Mouse (Mus musculus): ENCODE results near the gene Ppil6. TPM values are rescaled to one million over a fixed set of nuclear protein-coding genes. Genes with fewer than 3 reads are reported as not detected.

The Ppil6 gene
- polyA plus RNA-seq, 1 experiment = 3.8 TPM

- H3K4me1 ChIP-seq (ENCODE audit: control insufficient read depth, insufficient read depth, low read length) = peaks cover 2% of the 10 kb centered on the region
- H3K27ac ChIP-seq (ENCODE audit: insufficient read depth, low read length) = no peak overlapping the region
- H3K4me3 ChIP-seq (ENCODE audit: low read depth, low read length) = no peak overlapping the region
- TF ChIP-seq EP300 (IDR thresholded peaks at IDR 0.05; ENCODE audit: insufficient read depth, low read depth, low read length) (no peak), POLR2A (IDR thresholded peaks at IDR 0.05; ENCODE audit: insufficient read depth, low read length) (no peak), CTCF (IDR thresholded peaks at IDR 0.05; ENCODE audit: low read depth, low read length) (no peak)
- H3K27me3 ChIP-seq (ENCODE audit: control insufficient read depth, insufficient read depth, low read length, poor library complexity, severe bottlenecking) = no peaks in the 10 kb centered on the region
- no peaks in the 10 kb centered on the region for H3K36me3 ChIP-seq (ENCODE audit: control insufficient read depth, insufficient read depth, low read length, poor library complexity, severe bottlenecking)
- H3K9ac ChIP-seq (ENCODE audit: low read depth, poor library complexity, severe bottlenecking) = no peak overlapping the region
- H3K9me3 ChIP-seq (replicated peaks; ENCODE audit: control insufficient read depth, insufficient read depth, low read length, poor library complexity, severe bottlenecking) = peaks cover 4% of the 10 kb centered on the region
Measured at GRCm38 (mm10) chr10:41546396-41547165, 56.3 kb downstream of the Ppil6 start.

- no peak for TF ChIP-seq POLR2A (IDR thresholded peaks at IDR 0.05; ENCODE audit: insufficient read depth, low read length)
- no peak for TF ChIP-seq CTCF (IDR thresholded peaks at IDR 0.05; ENCODE audit: low read depth, low read length)
- no peak for TF ChIP-seq EP300 (IDR thresholded peaks at IDR 0.05; ENCODE audit: insufficient read depth, low read depth, low read length)
- H3K27ac ChIP-seq (ENCODE audit: insufficient read depth, low read length) = no peak overlapping the region
- H3K9me3 ChIP-seq (replicated peaks; ENCODE audit: control insufficient read depth, insufficient read depth, low read length, poor library complexity, severe bottlenecking) = peaks cover 4% of the 10 kb centered on the region
Measured at GRCm38 (mm10) chr10:41550711-41551110, 60.5 kb downstream of the Ppil6 start.

GRCm38 (mm10) chr10:41552319-41552718, 62.1 kb downstream of the Ppil6 start:
- H3K27me3 ChIP-seq (ENCODE audit: control insufficient read depth, insufficient read depth, low read length, poor library complexity, severe bottlenecking) = no peaks in the 10 kb centered on the region
- H3K9ac ChIP-seq (ENCODE audit: low read depth, poor library complexity, severe bottlenecking) = no peak overlapping the region
- no peak overlapping the region for H3K4me3 ChIP-seq (ENCODE audit: low read depth, low read length)
- no peak for TF ChIP-seq CTCF (IDR thresholded peaks at IDR 0.05; ENCODE audit: low read depth, low read length)
- no peak for TF ChIP-seq EP300 (IDR thresholded peaks at IDR 0.05; ENCODE audit: insufficient read depth, low read depth, low read length)
- no peak for TF ChIP-seq POLR2A (IDR thresholded peaks at IDR 0.05; ENCODE audit: insufficient read depth, low read length)
- peaks cover 4% of the 10 kb centered on the region for H3K9me3 ChIP-seq (replicated peaks; ENCODE audit: control insufficient read depth, insufficient read depth, low read length, poor library complexity, severe bottlenecking)
- peaks cover 8% of the 10 kb centered on the region for H3K4me1 ChIP-seq (ENCODE audit: control insufficient read depth, insufficient read depth, low read length)
- no peaks in the 10 kb centered on the region for H3K36me3 ChIP-seq (ENCODE audit: control insufficient read depth, insufficient read depth, low read length, poor library complexity, severe bottlenecking)
- peak overlapping the region; percentile 22 for H3K27ac ChIP-seq (ENCODE audit: insufficient read depth, low read length)

More at GRCm38 (mm10) chr10:41550711-41551110, 60.5 kb downstream of the Ppil6 start:
- H3K36me3 ChIP-seq (ENCODE audit: control insufficient read depth, insufficient read depth, low read length, poor library complexity, severe bottlenecking) = no peaks in the 10 kb centered on the region
- no peak overlapping the region for H3K9ac ChIP-seq (ENCODE audit: low read depth, poor library complexity, severe bottlenecking)
- no peak overlapping the region for H3K4me3 ChIP-seq (ENCODE audit: low read depth, low read length)
- H3K27me3 ChIP-seq (ENCODE audit: control insufficient read depth, insufficient read depth, low read length, poor library complexity, severe bottlenecking) = no peaks in the 10 kb centered on the region
- H3K4me1 ChIP-seq (ENCODE audit: control insufficient read depth, insufficient read depth, low read length) = peaks cover 8% of the 10 kb centered on the region

- peaks cover 8% of the 10 kb centered on the region for H3K4me1 ChIP-seq (ENCODE audit: control insufficient read depth, insufficient read depth, low read length)
- H3K27me3 ChIP-seq (ENCODE audit: control insufficient read depth, insufficient read depth, low read length, poor library complexity, severe bottlenecking) = no peaks in the 10 kb centered on the region
- 0 out of 2 replicates have a peak overlapping the region, but pooled peaks have one; percentile 3 for H3K27ac ChIP-seq (ENCODE audit: insufficient read depth, low read length)
- H3K36me3 ChIP-seq (ENCODE audit: control insufficient read depth, insufficient read depth, low read length, poor library complexity, severe bottlenecking) = no peaks in the 10 kb centered on the region
- peaks cover 4% of the 10 kb centered on the region for H3K9me3 ChIP-seq (replicated peaks; ENCODE audit: control insufficient read depth, insufficient read depth, low read length, poor library complexity, severe bottlenecking)
- no peak overlapping the region for H3K9ac ChIP-seq (ENCODE audit: low read depth, poor library complexity, severe bottlenecking)
- H3K4me3 ChIP-seq (ENCODE audit: low read depth, low read length) = no peak overlapping the region
- TF ChIP-seq CTCF (IDR thresholded peaks at IDR 0.05; ENCODE audit: low read depth, low read length) = no peak
Measured at GRCm38 (mm10) chr10:41552847-41553589, 62.8 kb downstream of the Ppil6 start.

GRCm38 (mm10) chr10:41553711-41554110, 63.5 kb downstream of the Ppil6 start:
- Histone ChIP-seq H3K36me3 (ENCODE audit: control insufficient read depth, insufficient read depth, low read length, poor library complexity, severe bottlenecking) (no peaks in the 10 kb centered on the region), H3K9ac (ENCODE audit: low read depth, poor library complexity, severe bottlenecking) (no peak overlapping the region), H3K4me1 (ENCODE audit: control insufficient read depth, insufficient read depth, low read length) (peaks cover 8% of the 10 kb centered on the region), H3K27ac (ENCODE audit: insufficient read depth, low read length) (no peak overlapping the region), H3K4me3 (ENCODE audit: low read depth, low read length) (no peak overlapping the region), H3K9me3 (replicated peaks; ENCODE audit: control insufficient read depth, insufficient read depth, low read length, poor library complexity, severe bottlenecking) (peaks cover 4% of the 10 kb centered on the region), H3K27me3 (ENCODE audit: control insufficient read depth, insufficient read depth, low read length, poor library complexity, severe bottlenecking) (no peaks in the 10 kb centered on the region)
- TF ChIP-seq POLR2A (IDR thresholded peaks at IDR 0.05; ENCODE audit: insufficient read depth, low read length) = no peak
- TF ChIP-seq CTCF (IDR thresholded peaks at IDR 0.05; ENCODE audit: low read depth, low read length) = no peak
- TF ChIP-seq EP300 (IDR thresholded peaks at IDR 0.05; ENCODE audit: insufficient read depth, low read depth, low read length) = no peak

- Histone ChIP-seq H3K27ac (ENCODE audit: insufficient read depth, low read length) (no peak overlapping the region), H3K9me3 (replicated peaks; ENCODE audit: control insufficient read depth, insufficient read depth, low read length, poor library complexity, severe bottlenecking) (no peaks in the 10 kb centered on the region)
- TF ChIP-seq CTCF (IDR thresholded peaks at IDR 0.05; ENCODE audit: low read depth, low read length) (no peak), POLR2A (IDR thresholded peaks at IDR 0.05; ENCODE audit: insufficient read depth, low read length) (no peak), EP300 (IDR thresholded peaks at IDR 0.05; ENCODE audit: insufficient read depth, low read depth, low read length) (no peak)
Measured at GRCm38 (mm10) chr10:41555081-41555480, 64.8 kb downstream of the Ppil6 start.

More at GRCm38 (mm10) chr10:41555081-41555480, 64.8 kb downstream of the Ppil6 start:
- Histone ChIP-seq H3K4me3 (ENCODE audit: low read depth, low read length) (no peak overlapping the region), H3K36me3 (ENCODE audit: control insufficient read depth, insufficient read depth, low read length, poor library complexity, severe bottlenecking) (no peaks in the 10 kb centered on the region), H3K27me3 (ENCODE audit: control insufficient read depth, insufficient read depth, low read length, poor library complexity, severe bottlenecking) (no peaks in the 10 kb centered on the region), H3K9ac (ENCODE audit: low read depth, poor library complexity, severe bottlenecking) (no peak overlapping the region), H3K4me1 (ENCODE audit: control insufficient read depth, insufficient read depth, low read length) (peaks cover 8% of the 10 kb centered on the region)
